Mouse (Mus musculus): ENCODE measurements around the gene Clcn6. TPM values are rescaled to one million over a fixed set of nuclear protein-coding genes. Genes with fewer than 3 reads are reported as not detected.

The Clcn6 gene
- total RNA-seq, 2 experiments from 2014 or later = 77.0 to 77.6 TPM

DNA sequence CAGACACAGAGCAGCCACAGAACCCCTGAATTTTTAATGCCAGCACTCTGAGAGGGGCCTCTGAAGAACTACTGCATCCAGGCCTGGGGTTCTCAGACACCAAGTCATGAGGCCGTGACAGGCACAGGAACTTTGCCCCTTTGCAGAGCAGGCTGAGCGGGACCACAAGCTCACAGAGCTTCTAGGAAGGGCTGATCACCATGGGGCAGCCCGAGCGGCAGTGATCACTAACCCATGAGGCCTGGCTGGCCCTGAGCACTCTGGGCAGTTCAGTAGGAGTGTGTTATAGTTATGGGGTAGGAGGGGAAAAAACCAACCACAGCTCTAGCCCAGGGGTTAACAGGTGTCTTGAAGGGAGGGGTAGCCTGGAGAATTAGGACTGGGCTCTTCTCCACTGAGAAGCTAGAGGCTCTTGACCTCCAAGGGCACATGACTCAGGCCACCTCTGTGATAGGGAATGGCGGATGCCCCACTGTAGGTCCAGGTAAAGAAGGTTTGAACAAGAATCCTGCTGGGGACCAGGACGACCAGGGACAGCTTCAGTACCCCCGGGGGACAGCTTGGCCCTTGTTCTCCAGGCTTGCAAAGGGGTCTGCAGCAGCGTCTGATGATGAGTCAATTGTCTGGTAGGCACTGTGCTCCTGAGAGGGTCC lies 41.4 kb upstream of the Clcn6 start:
- H3K4me3 ChIP-seq = no peak overlapping the region
- no peak for DNase-seq (ENCODE audit: low spot score in 2 of 2)
- no peak for TF ChIP-seq CTCF (conservative IDR thresholded peaks at IDR 0.05)
- no peak overlapping the region for H3K27ac ChIP-seq

DNA sequence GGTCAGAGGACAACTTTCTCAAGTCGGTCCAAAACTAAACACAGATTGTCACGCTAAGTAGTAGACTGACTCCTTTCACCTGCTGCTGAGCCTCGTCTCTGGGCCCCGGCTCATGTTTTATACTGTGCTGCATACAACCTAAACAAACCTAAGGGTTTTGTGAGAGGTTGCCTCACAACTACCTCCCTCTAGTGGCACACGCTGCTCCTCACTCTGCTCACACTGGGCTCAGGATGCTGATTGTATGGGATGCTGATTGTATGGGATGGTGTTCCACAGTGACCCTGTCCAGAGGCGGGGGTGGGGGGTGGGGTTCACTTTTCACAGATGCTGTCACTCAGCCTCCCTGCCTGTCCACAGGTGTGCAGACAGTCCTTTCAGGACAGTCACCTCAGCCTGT lies 40.6 kb upstream of the Clcn6 start:
- peak; percentile 63 for TF ChIP-seq CTCF (conservative IDR thresholded peaks at IDR 0.05)
- H3K27ac ChIP-seq = no peak overlapping the region
- H3K4me3 ChIP-seq = no peak overlapping the region
- DNase-seq (ENCODE audit: low spot score in 2 of 2) = no peak

DNA sequence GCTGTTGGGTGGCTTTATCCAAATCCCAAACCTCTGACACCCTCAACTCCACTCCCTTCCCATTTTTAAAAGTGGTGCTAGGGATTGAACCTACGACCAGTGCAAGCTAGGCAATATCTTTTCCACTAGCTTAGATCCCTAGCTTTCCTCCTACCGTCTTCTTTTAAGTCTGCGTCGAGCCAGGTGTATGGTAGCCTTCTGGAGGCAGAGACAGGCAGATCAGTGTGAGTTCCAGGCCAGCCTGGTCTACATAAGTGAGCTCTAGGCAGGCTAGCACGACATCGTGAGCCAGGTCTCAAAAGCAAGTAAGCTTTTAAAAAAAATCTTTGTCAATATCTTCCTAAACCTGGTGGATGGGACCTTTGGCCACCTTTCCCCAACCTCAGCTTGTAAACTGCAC lies 37.3 kb upstream of the Clcn6 start:
- no peak for TF ChIP-seq CTCF (conservative IDR thresholded peaks at IDR 0.05)
- Histone ChIP-seq H3K4me3 (no peak overlapping the region), H3K27ac (no peak overlapping the region)
- no peak for DNase-seq (ENCODE audit: low spot score in 2 of 2)

DNA sequence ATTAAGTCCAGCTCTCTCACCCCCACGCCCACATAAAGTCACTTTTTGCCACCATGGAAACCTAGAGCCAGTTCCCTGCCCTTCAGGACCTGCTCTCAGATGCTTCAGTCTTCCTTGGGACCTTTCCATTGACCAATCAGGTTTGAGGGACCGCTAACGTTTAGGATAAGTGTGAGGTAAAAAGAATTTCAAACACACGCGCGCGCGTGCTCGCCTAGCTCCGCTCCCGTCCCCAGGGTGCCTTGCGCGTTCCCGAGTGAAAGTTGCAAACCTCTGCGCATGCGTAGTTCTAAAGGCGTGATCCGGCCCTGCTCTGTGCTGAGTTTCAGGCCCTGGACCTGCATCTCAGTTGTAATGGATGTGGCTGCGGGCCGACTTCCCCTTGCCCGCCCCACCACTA lies 36.6 kb upstream of the Clcn6 start:
- TF ChIP-seq CTCF (conservative IDR thresholded peaks at IDR 0.05) = no peak
- Histone ChIP-seq H3K27ac (peak overlapping the region; percentile 24; the same call in 1 of the 2 replicates), H3K4me3 (peak overlapping the region; percentile 44)
- peak; percentile 49 to 67 for DNase-seq (ENCODE audit: low spot score in 2 of 2)

DNA sequence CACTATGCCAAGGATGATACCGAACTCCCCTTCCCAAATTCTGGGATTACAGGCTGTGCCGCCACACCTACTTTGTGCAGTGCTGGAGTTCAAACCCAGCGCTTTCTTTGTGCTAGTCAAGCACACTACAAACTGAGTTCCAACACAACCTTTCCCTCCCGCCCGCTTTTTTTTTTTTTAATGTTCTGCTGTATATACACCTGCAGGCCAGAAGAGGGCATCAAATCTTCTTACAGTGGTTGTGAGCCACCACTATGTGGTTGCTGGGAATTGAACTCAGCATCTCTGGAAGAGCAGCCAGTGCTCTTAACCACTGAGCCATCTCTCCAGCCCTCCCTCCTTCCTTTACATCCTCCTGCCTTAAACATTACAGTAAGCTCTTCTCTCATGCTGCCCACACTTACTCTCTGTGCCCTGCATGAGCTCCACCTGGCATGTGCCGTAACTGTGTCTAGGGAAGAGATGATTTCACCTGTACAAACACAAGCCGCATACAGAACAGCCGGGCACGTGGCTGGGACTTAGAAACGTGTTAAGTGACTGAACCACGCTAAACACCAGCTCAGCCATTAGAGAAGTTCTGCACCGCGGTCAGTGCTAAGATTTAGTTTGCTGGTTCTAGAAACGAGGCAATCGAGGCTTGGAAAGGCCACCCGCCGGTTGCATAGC lies 36.0 kb upstream of the Clcn6 start:
- Histone ChIP-seq H3K4me3 (peak overlapping the region; percentile 44), H3K27ac (no peak overlapping the region)
- DNase-seq (ENCODE audit: low spot score in 2 of 2) = no peak
- TF ChIP-seq CTCF (conservative IDR thresholded peaks at IDR 0.05) = peak; percentile 77

DNA sequence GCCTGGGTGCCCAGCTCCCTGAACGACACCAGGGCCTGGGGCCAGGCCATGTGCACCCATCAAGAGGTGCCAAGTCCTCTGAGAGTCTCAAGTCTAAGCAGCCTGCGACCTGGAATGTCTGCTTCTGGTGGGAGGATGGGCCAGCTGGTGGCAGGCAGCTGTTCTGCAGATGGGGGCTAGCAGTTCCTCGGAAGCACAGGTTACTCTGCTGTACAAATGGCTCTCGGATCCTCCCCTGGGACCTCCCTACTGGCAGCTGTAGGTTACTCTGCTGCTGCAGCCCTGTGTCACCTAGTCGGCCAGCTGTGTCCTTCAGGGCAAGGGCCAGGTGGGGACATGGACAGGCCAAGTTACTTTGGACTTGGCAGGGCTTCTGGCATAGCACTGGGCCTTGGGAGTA lies 32.9 kb upstream of the Clcn6 start:
- no peak for DNase-seq (ENCODE audit: low spot score in 2 of 2)
- TF ChIP-seq CTCF (conservative IDR thresholded peaks at IDR 0.05) = no peak
- H3K27ac ChIP-seq = no peak overlapping the region
- no peak overlapping the region for H3K4me3 ChIP-seq

DNA sequence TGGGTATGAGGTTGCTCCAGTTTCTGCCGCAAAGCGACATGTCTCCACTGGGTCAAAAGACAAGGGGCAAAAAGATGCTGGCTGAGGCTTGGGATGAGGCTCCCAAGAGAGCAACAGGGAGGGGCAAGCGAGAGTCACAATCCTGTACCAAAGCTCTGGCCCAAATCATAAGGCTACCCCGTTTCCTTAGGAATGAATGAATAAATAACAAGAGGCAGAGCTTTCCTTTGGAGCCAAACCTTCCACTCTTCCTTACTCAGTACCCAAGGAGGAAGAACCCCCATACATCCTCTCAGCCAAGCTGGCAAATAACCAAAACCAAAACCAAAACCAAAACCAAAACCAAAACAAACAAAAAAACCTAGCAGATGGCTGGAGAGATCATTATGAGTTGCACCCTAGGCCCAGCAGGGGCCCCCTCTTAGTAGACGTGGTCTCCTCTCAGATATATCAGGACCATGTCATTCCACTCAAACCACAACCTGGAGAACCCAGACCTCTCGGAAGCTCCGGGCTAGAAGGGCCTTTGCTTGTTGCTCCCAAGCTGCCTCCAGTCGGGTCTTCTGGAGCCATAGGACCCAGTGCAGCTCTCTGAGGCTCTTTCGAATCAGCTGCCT lies 31.1 kb upstream of the Clcn6 start:
- H3K27ac ChIP-seq = no peak overlapping the region
- DNase-seq (ENCODE audit: low spot score in 2 of 2) = no peak
- no peak for TF ChIP-seq CTCF (conservative IDR thresholded peaks at IDR 0.05)
- H3K4me3 ChIP-seq = no peak overlapping the region

DNA sequence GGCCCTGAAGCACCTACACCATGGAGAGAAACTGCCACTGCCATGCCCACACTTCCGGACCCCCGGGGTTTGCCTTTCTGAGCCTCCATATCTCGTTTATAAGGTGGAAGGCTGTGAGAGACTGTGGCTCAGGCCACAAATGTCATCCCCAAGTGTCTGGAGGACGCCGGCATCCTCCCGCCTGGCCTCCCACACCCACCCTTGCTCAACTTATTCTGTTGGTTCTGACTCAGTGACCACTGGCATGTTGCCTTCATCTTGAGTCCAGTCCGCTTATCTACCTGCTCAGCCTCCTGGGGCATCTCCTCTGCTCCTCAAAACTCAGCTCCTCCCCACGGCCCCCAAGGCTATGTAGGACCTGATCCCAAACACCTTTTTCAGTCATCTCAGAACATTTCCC lies 28.7 kb upstream of the Clcn6 start:
- Histone ChIP-seq H3K4me3 (no peak overlapping the region), H3K27ac (no peak overlapping the region)
- no peak for DNase-seq (ENCODE audit: low spot score in 2 of 2)
- TF ChIP-seq CTCF (conservative IDR thresholded peaks at IDR 0.05) = no peak

DNA sequence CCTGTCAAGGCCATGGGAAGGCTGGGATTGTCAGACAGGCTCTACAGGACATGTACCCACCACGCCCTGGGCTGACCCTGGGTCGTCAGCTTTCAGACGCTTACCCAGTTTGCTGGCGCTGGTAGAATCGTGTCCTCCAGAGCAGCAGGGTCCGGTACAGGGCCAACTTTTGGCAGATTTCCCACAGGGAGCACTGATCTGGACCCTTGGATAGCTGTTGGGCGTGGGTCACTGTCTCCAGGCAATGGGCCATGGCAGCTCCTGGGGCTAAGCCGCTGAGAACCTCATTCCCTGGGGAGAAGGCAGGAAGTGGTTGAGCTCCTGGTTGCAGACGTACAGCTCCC lies 27.8 kb upstream of the Clcn6 start:
- no peak for DNase-seq (ENCODE audit: low spot score in 2 of 2)
- no peak overlapping the region for H3K27ac ChIP-seq
- H3K4me3 ChIP-seq = no peak overlapping the region
- no peak for TF ChIP-seq CTCF (conservative IDR thresholded peaks at IDR 0.05)

DNA sequence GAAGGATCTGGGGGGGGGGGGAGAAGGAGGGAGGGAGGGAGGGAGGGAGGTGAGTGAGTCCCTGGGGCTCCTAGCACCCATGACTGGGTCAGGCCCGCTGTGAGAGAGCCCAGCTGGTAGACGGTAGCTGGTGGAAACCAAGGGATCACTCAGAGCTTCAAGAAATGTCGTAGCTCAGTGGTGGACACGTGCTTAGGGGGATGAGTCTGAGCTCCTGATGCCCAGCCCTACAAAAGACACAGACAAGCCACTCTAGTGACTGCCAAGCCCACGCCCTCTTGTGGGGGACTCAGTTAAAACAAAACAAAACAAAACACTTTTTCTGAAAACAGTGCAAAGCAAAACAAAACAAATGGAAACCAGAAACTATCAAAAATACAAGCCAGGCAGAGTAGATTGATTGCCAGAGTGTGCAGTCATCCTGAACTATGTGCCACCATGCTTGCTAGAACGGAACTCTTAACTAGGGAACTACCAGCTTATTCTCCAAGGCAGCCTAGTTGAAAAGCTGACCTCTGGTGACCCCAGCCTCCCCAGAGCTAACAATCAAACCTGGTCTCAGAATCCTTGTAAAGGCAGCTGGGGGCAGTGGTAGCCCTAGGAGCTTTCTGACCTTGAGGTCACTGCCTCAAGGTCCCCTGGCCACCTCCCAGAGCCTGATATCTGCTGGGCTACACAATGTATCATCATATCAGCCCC lies 27.2 kb upstream of the Clcn6 start:
- Histone ChIP-seq H3K4me3 (no peak overlapping the region), H3K27ac (no peak overlapping the region)
- no peak for DNase-seq (ENCODE audit: low spot score in 2 of 2)
- peak; percentile 63 for TF ChIP-seq CTCF (conservative IDR thresholded peaks at IDR 0.05)

DNA sequence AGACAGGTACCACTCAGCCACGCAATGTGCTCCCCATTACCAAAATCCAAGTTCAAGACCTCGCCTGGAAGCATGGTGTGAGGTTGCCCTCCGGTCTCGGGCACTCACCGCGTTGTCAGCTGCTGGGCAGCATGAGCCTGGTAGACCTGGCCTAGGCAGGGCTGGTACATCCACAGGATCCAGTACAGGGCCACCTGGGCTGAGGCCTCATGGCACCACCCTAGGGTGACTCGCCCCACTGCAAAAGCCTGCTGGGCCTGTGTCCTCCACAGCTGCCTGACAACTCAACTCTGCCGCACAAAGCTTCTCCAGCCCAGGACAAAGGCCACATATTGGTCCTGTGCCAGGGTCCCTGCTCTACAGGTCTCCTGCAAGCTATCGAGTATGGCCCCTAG lies 22.5 kb upstream of the Clcn6 start:
- no peak for TF ChIP-seq CTCF (conservative IDR thresholded peaks at IDR 0.05)
- DNase-seq (ENCODE audit: low spot score in 2 of 2) = no peak
- no peak overlapping the region for H3K4me3 ChIP-seq
- H3K27ac ChIP-seq = no peak overlapping the region

DNA sequence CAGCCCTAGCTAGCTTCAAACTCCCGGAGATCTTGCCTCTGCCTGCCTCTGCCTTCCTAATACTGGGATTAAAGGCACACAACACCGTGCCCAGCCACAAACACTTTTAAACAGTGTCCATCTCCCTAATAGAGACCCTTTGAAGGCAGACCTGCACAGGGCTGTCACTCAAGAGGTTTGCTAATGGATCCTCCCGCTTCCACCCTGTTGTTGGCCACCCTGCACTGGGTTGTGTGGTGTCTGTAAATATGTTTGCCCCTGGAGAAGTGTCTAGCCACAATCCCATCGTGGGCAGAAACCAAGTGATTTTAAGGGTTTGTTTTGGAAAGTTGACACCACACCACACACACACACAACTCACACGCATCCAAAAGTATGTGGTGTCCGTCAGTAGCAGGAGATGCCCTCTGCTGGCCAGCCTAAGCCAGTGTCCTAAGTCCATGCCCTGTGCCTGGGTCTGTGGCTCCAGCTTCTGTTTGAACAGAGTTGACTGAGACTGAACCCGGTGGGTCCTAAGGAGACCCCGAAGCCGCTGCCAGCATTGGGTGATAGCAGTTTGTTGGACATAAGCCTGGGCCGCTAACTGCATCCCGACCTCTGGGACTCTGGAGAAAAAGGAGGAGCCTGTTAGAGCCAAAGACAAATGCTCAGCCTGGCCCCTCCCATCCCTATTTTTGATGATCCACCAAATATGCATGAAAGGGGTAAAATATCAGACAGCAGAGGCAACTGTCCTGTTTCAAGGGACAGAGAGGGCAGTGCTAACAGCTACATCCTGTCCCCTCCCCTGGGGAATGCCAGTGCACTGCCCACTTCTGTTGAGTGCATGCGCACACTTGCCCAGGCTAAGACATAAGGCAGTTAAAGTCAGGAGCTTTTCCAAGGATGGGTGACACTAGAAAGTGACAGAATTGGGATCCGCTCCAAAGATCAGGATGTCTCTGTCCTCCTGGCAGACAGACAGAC lies 21.8 kb upstream of the Clcn6 start:
- DNase-seq (ENCODE audit: low spot score in 2 of 2) = no peak
- Histone ChIP-seq H3K4me3 (no peak overlapping the region), H3K27ac (peak overlapping the region; percentile 89; the same call in 1 of the 2 replicates)
- peak; percentile 74 for TF ChIP-seq CTCF (conservative IDR thresholded peaks at IDR 0.05)
